Mouse (Mus musculus) regulatory T cell (primary cell): ENCODE measurements around the gene Zbtb38.

Source experiments
- in situ Hi-C: fragments of 300-600 bp; cut with MboI, MseI; formaldehyde crosslinking; loops from one replicate; pipeline ENCODE4 v1.15.1; 2025; ENCODE audit warnings: high pct_unique_total_duplicates

The Zbtb38 gene

GRCm38 (mm10) chr9:96684866-96685599 lies 67.6 kb downstream of the Zbtb38 start:
- in situ Hi-C loops: no loop called here

GRCm38 (mm10) chr9:96684165-96684792 lies 68.4 kb downstream of the Zbtb38 start:
- in situ Hi-C loops: no loop called here

- in situ Hi-C loops: loop anchor here (5.0 to 10.0 kb wide), 2 partner anchors 39 to 106 kb away; no protein-coding TSS in a partner anchor
Observed at GRCm38 (mm10) chr9:96678611-96679010, 74.0 kb downstream of the Zbtb38 start.

GRCm38 (mm10) chr9:96677711-96678110 lies 74.9 kb downstream of the Zbtb38 start:
- in situ Hi-C loops: loop anchor here (5.0 to 10.0 kb wide), 2 partner anchors 40 to 107 kb away; no protein-coding TSS in a partner anchor

GRCm38 (mm10) chr9:96676671-96677070 lies 76.0 kb downstream of the Zbtb38 start:
- in situ Hi-C loops: loop anchor here (5.0 to 10.0 kb wide), 2 partner anchors 41 to 108 kb away; no protein-coding TSS in a partner anchor

GRCm38 (mm10) chr9:96675763-96676640 lies 76.6 kb downstream of the Zbtb38 start:
- in situ Hi-C loops: loop anchor here (5.0 to 10.0 kb wide), 2 partner anchors 41 to 109 kb away; no protein-coding TSS in a partner anchor

- in situ Hi-C loops: loop anchor here (5.0 to 10.0 kb wide), 2 partner anchors 42 to 110 kb away; no protein-coding TSS in a partner anchor
Observed at GRCm38 (mm10) chr9:96675071-96675762, 77.4 kb downstream of the Zbtb38 start.

GRCm38 (mm10) chr9:96674301-96674700 lies 78.3 kb downstream of the Zbtb38 start:
- in situ Hi-C loops: loop anchor here (5.0 to 10.0 kb wide), 2 partner anchors 110 to 143 kb away; no protein-coding TSS in a partner anchor

GRCm38 (mm10) chr9:96672466-96672865 lies 80.2 kb downstream of the Zbtb38 start:
- in situ Hi-C loops: loop anchor here (5.0 to 10.0 kb wide), 2 partner anchors 112 to 145 kb away; no protein-coding TSS in a partner anchor

GRCm38 (mm10) chr9:96671249-96671648 lies 81.4 kb downstream of the Zbtb38 start:
- in situ Hi-C loops: loop anchor here (5.0 to 10.0 kb wide), 2 partner anchors 114 to 146 kb away; no protein-coding TSS in a partner anchor

- in situ Hi-C loops: loop anchor here (5.0 to 10.0 kb wide), 2 partner anchors 115 to 147 kb away; no protein-coding TSS in a partner anchor
Observed at GRCm38 (mm10) chr9:96669877-96670276, 82.8 kb downstream of the Zbtb38 start.

GRCm38 (mm10) chr9:96668628-96669027 lies 84.0 kb downstream of the Zbtb38 start:
- in situ Hi-C loops: no loop called here

GRCm38 (mm10) chr9:96660510-96661244 lies 92.0 kb downstream of the Zbtb38 start:
- in situ Hi-C loops: no loop called here

GRCm38 (mm10) chr9:96659801-96660200 lies 92.8 kb downstream of the Zbtb38 start:
- in situ Hi-C loops: loop anchor here (5.0 kb wide), 1 partner anchor 82 kb away; no protein-coding TSS in a partner anchor

GRCm38 (mm10) chr9:96653538-96653937 lies 99.1 kb downstream of the Zbtb38 start:
- in situ Hi-C loops: no loop called here

GRCm38 (mm10) chr9:96652763-96653162 lies 99.9 kb downstream of the Zbtb38 start:
- in situ Hi-C loops: no loop called here

GRCm38 (mm10) chr9:96650807-96651206 lies 101.8 kb downstream of the Zbtb38 start:
- in situ Hi-C loops: no loop called here

GRCm38 (mm10) chr9:96649924-96650323 lies 102.7 kb downstream of the Zbtb38 start:
- in situ Hi-C loops: no loop called here

GRCm38 (mm10) chr9:96649362-96649761 lies 103.3 kb downstream of the Zbtb38 start:
- in situ Hi-C loops: no loop called here
